Mouse (Mus musculus) forebrain, embryonic 12.5 days (tissue): ENCODE measurements around the gene Hdac9. TPM values are rescaled to one million over a fixed set of nuclear protein-coding genes. Genes with fewer than 3 reads are reported as not detected.

ENCODE experiments used
- ATAC-seq: fragments of 200-750 bp; cut with Nextera tagmentation; 2 replicates; pipeline ENCODE4 v1.8.0; 2017; ENCODE audit warnings: moderate TSS enrichment; ENCODE audit not compliant: low FRiP score
- H3K27ac ChIP-seq: fragments of 300-500 bp; sonication (generic); 2 replicates; pipeline ENCODE4 v1.5.1; 2016; ENCODE audit warnings: mild to moderate bottlenecking
- H3K27me3 ChIP-seq: fragments of 300-500 bp; sonication (generic); 2 replicates; pipeline ENCODE4 v1.6.1; 2016; ENCODE audit warnings: mild to moderate bottlenecking
- H3K36me3 ChIP-seq: fragments of 300-500 bp; sonication (generic); replicated peaks from 2 replicates; pipeline ENCODE4 v1.6.1; 2016; ENCODE audit warnings: mild to moderate bottlenecking
- H3K4me1 ChIP-seq: fragments of 300-500 bp; sonication (generic); 2 replicates; pipeline ENCODE4 v1.6.1; 2016
- H3K4me2 ChIP-seq: fragments of 300-500 bp; sonication (generic); 2 replicates; pipeline ENCODE4 v1.6.1; 2016; ENCODE audit warnings: mild to moderate bottlenecking, moderate library complexity
- H3K4me3 ChIP-seq: fragments of 300-500 bp; sonication (generic); replicated peaks from 2 replicates; pipeline ENCODE4 v1.5.1; 2016; ENCODE audit warnings: mild to moderate bottlenecking
- H3K9ac ChIP-seq: fragments of 300-500 bp; sonication (generic); 2 replicates; pipeline ENCODE4 v1.6.1; 2016; ENCODE audit warnings: mild to moderate bottlenecking
- H3K9me3 ChIP-seq: fragments of 300-500 bp; sonication (generic); 2 replicates; pipeline ENCODE4 v1.6.1; 2016
- WGBS: fragments of 180-500 bp; shearing (Covaris S2); methylation state at CpG from one replicate; pipeline ENCODE4 v1.1.7; 2016; 5-methylcytosine and 5-hydroxymethylcytosine counted together
- polyA plus RNA-seq: library from polyadenylated mRNA; unstranded; fragments of >200 nt; fragmentation: Nextera tagmentation; extraction: Ambion mirVana; gene quantifications from 2 replicates; pipeline ENCODE4 v1.2.1, GENCODE M21; 2016

Hdac9 gene
- polyA plus RNA-seq, 1 experiment from 2014 or later: 11.5 TPM

DNA sequence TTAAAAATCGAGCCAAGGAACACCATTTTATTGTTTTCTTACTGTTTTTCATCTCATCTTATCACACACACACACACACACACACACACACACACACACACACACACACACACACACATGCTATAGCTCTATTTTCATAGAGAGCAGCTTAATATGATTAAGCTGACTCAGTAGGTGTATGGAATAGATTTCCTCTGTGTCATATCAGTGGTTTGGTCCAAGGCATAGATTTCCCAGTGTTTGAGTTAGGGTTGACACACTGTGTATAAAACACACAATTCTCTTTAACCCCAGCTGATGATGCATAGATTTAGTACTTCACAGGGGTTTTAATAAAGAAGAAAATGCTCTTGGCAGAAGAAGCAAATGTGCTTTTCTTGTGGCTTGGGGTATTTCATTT, 643.1 kb downstream of the Hdac9 start:
- no peaks in the 10 kb centered on the region for H3K9me3 ChIP-seq
- 86% methylated on average over 1 of the region's 1 CpGs for WGBS
- H3K27ac ChIP-seq: no peak overlapping the region
- no peaks in the 10 kb centered on the region for H3K27me3 ChIP-seq
- H3K9ac ChIP-seq: no peak overlapping the region
- H3K4me2 ChIP-seq: no peak overlapping the region
- H3K4me3 ChIP-seq: no peak overlapping the region
- no peaks in the 10 kb centered on the region for H3K4me1 ChIP-seq
- ATAC-seq: no peak
- no peaks in the 10 kb centered on the region for H3K36me3 ChIP-seq

DNA sequence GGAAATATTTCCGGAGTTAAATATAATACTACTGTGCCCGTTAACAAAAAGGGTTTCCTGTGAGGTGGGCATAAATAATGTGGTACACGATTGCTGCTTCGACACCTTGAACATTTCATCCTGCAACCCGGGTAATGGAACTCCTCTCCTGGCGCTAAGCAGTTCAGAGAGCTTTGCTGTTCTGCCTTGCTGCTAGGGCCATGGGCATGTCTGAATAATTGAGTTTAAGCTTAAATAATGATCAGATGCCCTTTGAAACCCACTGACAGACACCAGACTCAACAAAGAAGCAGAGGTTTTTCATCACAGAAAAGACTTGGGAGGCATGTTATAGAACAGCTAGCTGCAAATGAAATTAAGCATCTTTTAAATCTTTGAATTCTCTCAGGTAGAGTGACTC, 646.8 kb downstream of the Hdac9 start:
- Histone ChIP-seq H3K4me2 (no peak overlapping the region), H3K27me3 (no peaks in the 10 kb centered on the region), H3K27ac (no peak overlapping the region), H3K9me3 (no peaks in the 10 kb centered on the region), H3K4me3 (no peak overlapping the region), H3K9ac (no peak overlapping the region), H3K4me1 (no peaks in the 10 kb centered on the region), H3K36me3 (no peaks in the 10 kb centered on the region)
- ATAC-seq: no peak
- 70% methylated on average over 6 of the region's 6 CpGs for WGBS

DNA sequence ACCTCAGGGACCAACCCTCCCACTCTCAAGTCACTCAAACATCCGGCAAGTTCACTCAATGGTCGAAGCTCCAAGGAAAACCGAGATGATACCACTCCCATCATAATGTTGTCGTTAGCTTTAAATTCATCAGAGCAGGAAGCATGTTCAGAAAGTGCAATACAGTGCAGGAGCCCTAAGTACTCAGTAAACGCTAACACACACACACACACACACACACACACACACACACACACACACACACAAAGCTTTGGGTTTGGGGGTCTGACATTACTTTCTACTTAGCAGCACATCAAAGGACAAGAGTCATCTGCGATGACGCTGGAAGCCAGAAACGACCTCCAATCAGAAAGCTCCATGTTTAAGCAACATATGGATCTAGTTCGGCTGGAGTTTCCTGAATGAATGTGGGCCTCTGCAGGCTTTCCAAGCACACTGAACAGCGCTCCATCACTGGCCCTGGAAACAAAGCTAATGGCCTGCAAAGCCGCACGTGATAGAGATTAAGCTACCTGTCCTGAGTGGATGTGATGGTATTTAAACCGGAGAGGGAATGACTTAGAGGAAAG, 647.3 kb downstream of the Hdac9 start:
- WGBS: 79% methylated on average over 13 of the region's 13 CpGs
- Histone ChIP-seq H3K4me2 (no peak overlapping the region), H3K27ac (no peak overlapping the region), H3K9me3 (no peaks in the 10 kb centered on the region), H3K27me3 (no peaks in the 10 kb centered on the region), H3K9ac (no peak overlapping the region), H3K36me3 (no peaks in the 10 kb centered on the region), H3K4me3 (no peak overlapping the region), H3K4me1 (no peaks in the 10 kb centered on the region)
- ATAC-seq: no peak

DNA sequence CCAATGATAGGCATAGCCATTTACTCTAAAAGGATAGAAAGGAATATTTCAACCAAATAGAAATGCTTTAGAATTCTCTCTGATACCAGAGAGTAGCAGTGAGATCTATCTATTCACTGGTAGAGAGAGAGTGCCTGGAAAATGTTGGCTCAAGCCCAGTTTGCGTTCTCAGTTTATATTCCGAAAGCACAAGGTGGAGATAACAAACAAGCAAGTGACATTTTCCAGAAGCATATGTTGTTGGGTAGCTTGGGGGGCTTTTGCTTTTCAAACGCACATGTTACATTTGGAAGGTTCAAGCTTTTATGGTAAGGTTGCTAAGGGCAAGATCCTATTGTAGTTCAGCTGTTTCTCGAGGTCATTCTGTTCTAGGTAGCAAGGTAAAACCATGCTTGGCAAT, 657.2 kb downstream of the Hdac9 start:
- H3K9ac ChIP-seq: no peak overlapping the region
- H3K27ac ChIP-seq: no peak overlapping the region
- no peak overlapping the region for H3K4me3 ChIP-seq
- no peak for ATAC-seq
- H3K27me3 ChIP-seq: no peaks in the 10 kb centered on the region
- no peaks in the 10 kb centered on the region for H3K9me3 ChIP-seq
- no peaks in the 10 kb centered on the region for H3K4me1 ChIP-seq
- no peaks in the 10 kb centered on the region for H3K36me3 ChIP-seq
- WGBS: 83% methylated on average over 4 of the region's 4 CpGs
- H3K4me2 ChIP-seq: no peak overlapping the region

DNA sequence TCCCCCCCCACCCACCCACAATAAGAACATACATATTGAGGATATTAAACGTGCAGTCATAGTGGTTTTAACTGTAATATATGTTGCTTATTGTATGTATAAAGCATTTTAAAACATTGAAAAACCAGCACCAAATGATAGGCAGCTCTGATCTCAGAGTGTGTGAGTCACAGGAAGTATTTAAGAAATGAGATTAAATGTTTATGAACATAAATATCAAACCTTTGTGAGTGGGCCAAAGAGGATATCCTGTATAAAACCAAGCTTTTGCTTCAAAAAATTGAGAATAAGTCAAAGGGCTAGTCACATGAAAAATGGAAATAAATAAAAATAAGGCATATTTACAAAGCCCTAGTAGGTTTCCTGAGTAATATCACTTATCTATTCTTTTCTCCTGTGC, 667.7 kb downstream of the Hdac9 start:
- H3K27me3 ChIP-seq: no peaks in the 10 kb centered on the region
- H3K4me3 ChIP-seq: no peak overlapping the region
- H3K27ac ChIP-seq: no peak overlapping the region
- ATAC-seq: no peak
- no peak overlapping the region for H3K4me2 ChIP-seq
- no peaks in the 10 kb centered on the region for H3K4me1 ChIP-seq
- WGBS: 93% methylated on average over 1 of the region's 1 CpGs
- H3K9ac ChIP-seq: no peak overlapping the region
- no peaks in the 10 kb centered on the region for H3K36me3 ChIP-seq
- no peaks in the 10 kb centered on the region for H3K9me3 ChIP-seq

DNA sequence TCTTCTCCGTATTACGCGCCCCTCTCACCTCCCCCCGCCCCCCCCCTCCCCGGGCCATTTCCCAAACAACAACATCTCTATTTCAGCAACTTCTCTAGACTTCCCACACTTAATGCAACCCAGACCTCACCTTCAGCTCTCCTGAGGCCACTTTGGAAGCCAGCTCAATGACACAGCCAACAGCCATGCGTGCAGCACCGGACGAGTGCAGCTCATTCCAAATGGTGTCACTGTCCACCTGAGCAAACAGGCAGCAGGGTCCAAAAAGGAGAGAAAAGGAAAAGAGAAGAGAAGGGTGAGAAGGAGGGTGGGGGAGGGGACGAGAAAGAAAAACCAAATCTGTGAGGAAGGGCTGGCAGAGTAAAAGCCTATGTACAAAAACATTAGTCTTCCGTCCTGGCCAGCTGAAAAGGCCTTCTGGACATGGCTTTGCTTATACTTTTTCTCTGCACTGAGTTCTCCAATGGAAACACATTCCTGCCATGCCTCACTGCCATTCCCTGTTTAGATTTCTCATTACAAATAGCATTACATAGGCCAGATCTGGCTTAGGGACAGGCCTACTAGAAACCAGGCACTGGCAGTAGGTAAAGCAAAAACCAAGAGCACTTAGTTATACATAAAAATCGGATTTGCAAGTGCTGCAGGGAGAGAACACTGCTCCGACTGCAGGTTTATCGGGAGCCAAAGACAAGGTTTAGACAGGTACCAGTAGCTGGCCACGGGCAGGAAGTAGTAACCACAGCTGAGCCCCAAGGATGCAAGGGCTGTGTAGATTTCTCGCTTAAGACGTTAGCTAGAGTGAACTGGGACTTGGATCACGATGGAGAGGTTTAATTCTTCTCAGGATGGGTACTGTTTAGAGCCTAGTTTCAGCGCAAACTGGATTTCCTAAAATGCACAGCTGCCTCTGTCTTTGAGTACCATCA, 668.4 kb downstream of the Hdac9 start:
- no peaks in the 10 kb centered on the region for H3K36me3 ChIP-seq
- H3K27me3 ChIP-seq: no peaks in the 10 kb centered on the region
- H3K4me3 ChIP-seq: no peak overlapping the region
- H3K4me2 ChIP-seq: no peak overlapping the region
- H3K9me3 ChIP-seq: no peaks in the 10 kb centered on the region
- no peak for ATAC-seq
- no peak overlapping the region for H3K27ac ChIP-seq
- H3K9ac ChIP-seq: no peak overlapping the region
- WGBS: 87% methylated on average over 18 of the region's 18 CpGs
- H3K4me1 ChIP-seq: no peaks in the 10 kb centered on the region

DNA sequence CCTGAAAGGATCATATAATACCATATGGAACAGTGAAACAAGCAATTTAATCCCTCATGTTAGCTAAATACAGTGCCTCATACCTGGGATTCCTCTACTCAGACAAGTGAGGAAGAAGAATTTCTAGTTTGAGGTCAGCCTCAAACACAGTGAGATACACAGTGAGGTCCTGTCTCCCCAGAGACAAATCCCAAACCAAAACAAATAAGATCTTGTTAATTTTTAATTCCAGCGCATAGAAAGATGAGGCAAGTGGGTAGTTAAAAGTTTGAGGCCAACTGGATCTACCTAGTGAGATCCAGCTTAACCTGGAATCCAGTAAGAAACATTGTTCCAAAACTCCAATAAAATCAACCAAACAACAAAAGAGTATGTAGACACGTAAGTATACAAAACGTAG, 678.1 kb downstream of the Hdac9 start:
- Histone ChIP-seq H3K4me2 (no peak overlapping the region), H3K4me1 (no peaks in the 10 kb centered on the region), H3K27ac (no peak overlapping the region), H3K36me3 (no peaks in the 10 kb centered on the region), H3K9ac (no peak overlapping the region), H3K9me3 (no peaks in the 10 kb centered on the region), H3K27me3 (no peaks in the 10 kb centered on the region), H3K4me3 (no peak overlapping the region)
- ATAC-seq: no peak
- 90% methylated on average over 3 of the region's 3 CpGs for WGBS

DNA sequence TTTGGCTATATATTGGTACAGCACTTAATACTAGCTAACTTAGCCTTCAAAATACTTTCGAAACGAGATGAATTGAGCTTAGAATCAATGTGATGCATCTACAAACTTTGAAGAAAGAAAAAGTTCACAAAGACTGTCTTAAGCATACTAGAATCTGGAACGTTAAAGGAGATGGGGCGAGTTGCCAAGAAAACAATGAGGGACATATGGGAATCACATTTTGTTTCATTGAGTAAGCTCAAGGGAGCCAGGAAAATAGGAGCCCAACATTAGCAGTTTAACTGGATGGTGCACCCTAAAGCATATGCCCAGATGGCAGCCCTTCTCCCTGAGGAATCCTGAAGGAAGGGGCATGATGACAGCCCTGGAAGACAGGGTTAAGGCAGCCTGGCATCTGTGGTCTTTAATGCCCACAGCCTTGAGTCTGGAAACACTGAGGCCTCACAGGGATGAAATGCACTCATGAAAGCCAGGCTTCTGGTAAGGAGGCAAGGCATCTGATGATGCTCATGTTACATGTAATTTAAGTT, 685.2 kb downstream of the Hdac9 start:
- Histone ChIP-seq H3K4me3 (no peak overlapping the region), H3K27me3 (no peaks in the 10 kb centered on the region), H3K9me3 (no peaks in the 10 kb centered on the region), H3K4me2 (no peak overlapping the region), H3K27ac (no peak overlapping the region), H3K4me1 (no peaks in the 10 kb centered on the region), H3K9ac (no peak overlapping the region), H3K36me3 (no peaks in the 10 kb centered on the region)
- WGBS: 84% methylated on average over 4 of the region's 4 CpGs
- no peak for ATAC-seq

DNA sequence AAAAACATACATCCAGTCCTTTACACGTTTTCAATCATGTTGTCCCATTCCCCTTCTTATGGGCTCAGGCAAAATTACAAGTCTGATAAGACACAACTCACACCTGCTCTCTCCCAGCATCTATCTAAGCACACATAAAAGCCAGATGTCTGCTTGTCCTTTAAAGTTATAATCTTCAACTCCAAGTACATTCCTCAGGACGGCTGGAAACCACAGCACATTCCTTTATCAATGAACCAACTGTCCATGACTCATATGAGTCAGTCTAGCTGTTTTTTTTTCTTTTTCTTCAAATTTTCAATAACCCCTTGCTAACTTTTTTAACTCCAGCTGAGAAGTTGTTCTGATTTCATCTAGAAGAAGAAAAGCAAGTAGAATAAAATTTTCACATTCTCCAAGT, 692.4 kb downstream of the Hdac9 start:
- Histone ChIP-seq H3K27ac (no peak overlapping the region), H3K9ac (no peak overlapping the region), H3K27me3 (no peaks in the 10 kb centered on the region), H3K36me3 (no peaks in the 10 kb centered on the region), H3K4me3 (no peak overlapping the region), H3K9me3 (no peaks in the 10 kb centered on the region), H3K4me1 (no peaks in the 10 kb centered on the region), H3K4me2 (no peak overlapping the region)
- 66% methylated on average over 2 of the region's 2 CpGs for WGBS
- ATAC-seq: no peak

DNA sequence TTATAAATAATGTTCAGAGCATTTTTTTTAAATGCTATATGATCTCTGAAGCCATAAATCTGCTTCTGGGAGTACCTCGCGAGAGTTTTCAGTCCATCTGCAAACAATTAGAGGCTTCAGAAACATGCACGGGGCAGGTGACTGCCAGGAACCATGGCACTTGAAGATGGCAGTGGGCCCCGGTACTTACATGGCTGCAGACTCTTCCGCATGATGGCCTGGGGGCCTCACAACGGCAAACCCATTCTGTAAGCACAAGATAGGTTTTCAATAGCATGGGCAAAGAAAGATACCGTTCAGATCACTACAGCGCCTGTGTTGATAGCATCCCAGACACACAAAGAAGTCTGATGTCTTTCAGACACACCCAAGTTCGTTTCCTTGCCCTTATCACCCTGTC, 695.9 kb downstream of the Hdac9 start:
- 81% methylated on average over 9 of the region's 9 CpGs for WGBS
- H3K4me1 ChIP-seq: no peaks in the 10 kb centered on the region
- H3K4me2 ChIP-seq: no peak overlapping the region
- no peaks in the 10 kb centered on the region for H3K36me3 ChIP-seq
- H3K4me3 ChIP-seq: no peak overlapping the region
- no peak overlapping the region for H3K27ac ChIP-seq
- H3K27me3 ChIP-seq: no peaks in the 10 kb centered on the region
- ATAC-seq: no peak
- no peaks in the 10 kb centered on the region for H3K9me3 ChIP-seq
- no peak overlapping the region for H3K9ac ChIP-seq

DNA sequence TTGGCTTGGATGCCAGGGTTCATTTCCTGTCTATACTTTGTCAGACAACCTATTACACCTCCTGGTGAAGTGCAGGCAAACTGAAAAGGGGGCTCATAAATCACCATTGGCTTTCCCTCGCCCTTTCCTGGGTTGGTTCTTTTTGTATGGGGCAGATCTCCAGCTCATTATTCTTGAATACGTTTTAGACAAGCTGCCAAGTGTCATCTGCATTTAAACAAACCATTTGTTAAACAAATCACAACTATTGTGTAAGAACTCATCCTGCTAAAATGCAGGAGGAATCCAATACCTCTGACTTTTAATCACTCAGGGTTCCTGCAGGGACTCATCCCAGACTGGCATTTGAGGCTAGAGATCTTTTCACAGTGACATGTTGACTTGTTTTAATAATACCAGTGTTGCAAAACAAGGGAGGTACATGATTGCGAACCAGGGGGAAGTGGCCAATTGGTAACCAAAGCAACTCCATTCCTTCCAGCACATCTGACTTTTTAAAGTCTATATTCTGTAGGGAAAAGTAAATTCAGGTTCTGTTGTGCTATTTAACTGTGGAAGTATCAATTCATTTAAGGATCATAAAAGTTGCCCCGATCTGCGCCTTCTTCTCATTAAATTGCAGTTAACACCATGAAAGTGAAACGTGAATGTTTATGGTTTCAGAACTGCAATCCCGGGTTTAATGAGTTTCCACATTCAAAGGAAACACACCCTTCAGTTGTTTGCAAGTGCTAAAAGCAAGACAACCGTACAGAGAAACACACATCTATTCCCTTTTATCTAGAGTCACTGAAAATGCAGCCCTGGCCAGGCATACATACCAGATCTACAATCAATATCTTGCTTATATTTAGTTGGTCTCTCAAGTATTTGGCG, 696.6 kb downstream of the Hdac9 start:
- WGBS: 47% methylated on average over 9 of the region's 9 CpGs
- no peaks in the 10 kb centered on the region for H3K4me1 ChIP-seq
- ATAC-seq: no peak
- H3K9ac ChIP-seq: no peak overlapping the region
- no peak overlapping the region for H3K4me2 ChIP-seq
- H3K4me3 ChIP-seq: no peak overlapping the region
- no peaks in the 10 kb centered on the region for H3K27me3 ChIP-seq
- H3K36me3 ChIP-seq: no peaks in the 10 kb centered on the region
- H3K9me3 ChIP-seq: no peaks in the 10 kb centered on the region
- no peak overlapping the region for H3K27ac ChIP-seq

DNA sequence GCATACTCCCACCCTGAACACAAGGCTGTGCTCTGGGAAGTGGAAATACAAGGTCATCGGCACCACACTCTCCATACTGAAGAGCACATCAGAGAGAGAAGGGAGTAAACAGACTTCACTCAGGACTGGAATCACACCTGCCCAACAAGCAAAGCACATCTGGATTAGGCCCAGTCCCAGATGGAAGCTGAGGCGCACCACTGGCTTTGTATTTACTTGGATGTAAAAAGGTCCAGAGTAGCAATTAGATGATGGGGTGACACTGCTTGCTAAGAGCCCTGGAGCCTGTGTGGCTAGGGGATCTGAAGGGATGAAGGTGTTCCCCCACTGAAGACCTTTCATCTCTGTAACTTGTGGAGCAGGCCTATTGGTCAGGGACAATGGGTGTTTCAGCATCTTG, 698.3 kb downstream of the Hdac9 start:
- Histone ChIP-seq H3K9ac (no peak overlapping the region), H3K4me3 (no peak overlapping the region), H3K4me2 (no peak overlapping the region), H3K9me3 (no peaks in the 10 kb centered on the region), H3K4me1 (no peaks in the 10 kb centered on the region), H3K36me3 (no peaks in the 10 kb centered on the region), H3K27ac (no peak overlapping the region), H3K27me3 (no peaks in the 10 kb centered on the region)
- no peak for ATAC-seq
- WGBS: 90% methylated on average over 2 of the region's 2 CpGs
